Mouse (Mus musculus) olfactory bulb, adult 2 months (tissue): ENCODE results near the gene Sbk1. TPM values are rescaled to one million over a fixed set of nuclear protein-coding genes. Genes with fewer than 3 reads are reported as not detected.

Source experiments
- H3K27ac ChIP-seq: fragments of 200-500 bp; 2 replicates; pipeline ENCODE4 v1.5.1; 2012; ENCODE audit warnings: low read depth, low read length; ENCODE audit not compliant: insufficient read depth
- H3K4me1 ChIP-seq: fragments of 200-500 bp; 2 replicates; pipeline ENCODE4 v1.6.1; 2012; ENCODE audit warnings: low read length; ENCODE audit not compliant: control insufficient read depth, insufficient read depth
- H3K4me3 ChIP-seq: fragments of 200-500 bp; 2 replicates; pipeline ENCODE4 v1.5.1; 2012; ENCODE audit warnings: mild to moderate bottlenecking, low read depth, low read length, moderate library complexity; ENCODE audit not compliant: insufficient read depth
- CTCF ChIP-seq: fragments of 200-500 bp; IDR thresholded peaks from 2 replicates; pipeline ENCODE4 v1.5.1; 2012; ENCODE audit warnings: low read depth, mild to moderate bottlenecking, low read length, moderate library complexity; ENCODE audit not compliant: insufficient read depth
- POLR2A ChIP-seq: fragments of 200-500 bp; IDR thresholded peaks from 2 replicates; pipeline ENCODE4 v1.6.1; 2012; ENCODE audit warnings: mild to moderate bottlenecking, low read depth, low read length, moderate library complexity; ENCODE audit not compliant: insufficient read depth
- WGBS: fragments of 180-500 bp; shearing (Covaris S2); methylation state at CpG from one replicate; pipeline ENCODE4 v1.1.7; 2018; 5-methylcytosine and 5-hydroxymethylcytosine counted together
- polyA plus RNA-seq: library from polyadenylated mRNA; stranded (reverse); fragments of >200 nt; gene quantifications from 2 replicates; pipeline ENCODE4 v1.2.4, GENCODE M21; 2012; ENCODE audit warnings: low replicate concordance; ENCODE audit not compliant: missing spikeins, insufficient read depth, insufficient read length

Gene Sbk1
- not detected in 2 replicates for polyA plus RNA-seq

DNA sequence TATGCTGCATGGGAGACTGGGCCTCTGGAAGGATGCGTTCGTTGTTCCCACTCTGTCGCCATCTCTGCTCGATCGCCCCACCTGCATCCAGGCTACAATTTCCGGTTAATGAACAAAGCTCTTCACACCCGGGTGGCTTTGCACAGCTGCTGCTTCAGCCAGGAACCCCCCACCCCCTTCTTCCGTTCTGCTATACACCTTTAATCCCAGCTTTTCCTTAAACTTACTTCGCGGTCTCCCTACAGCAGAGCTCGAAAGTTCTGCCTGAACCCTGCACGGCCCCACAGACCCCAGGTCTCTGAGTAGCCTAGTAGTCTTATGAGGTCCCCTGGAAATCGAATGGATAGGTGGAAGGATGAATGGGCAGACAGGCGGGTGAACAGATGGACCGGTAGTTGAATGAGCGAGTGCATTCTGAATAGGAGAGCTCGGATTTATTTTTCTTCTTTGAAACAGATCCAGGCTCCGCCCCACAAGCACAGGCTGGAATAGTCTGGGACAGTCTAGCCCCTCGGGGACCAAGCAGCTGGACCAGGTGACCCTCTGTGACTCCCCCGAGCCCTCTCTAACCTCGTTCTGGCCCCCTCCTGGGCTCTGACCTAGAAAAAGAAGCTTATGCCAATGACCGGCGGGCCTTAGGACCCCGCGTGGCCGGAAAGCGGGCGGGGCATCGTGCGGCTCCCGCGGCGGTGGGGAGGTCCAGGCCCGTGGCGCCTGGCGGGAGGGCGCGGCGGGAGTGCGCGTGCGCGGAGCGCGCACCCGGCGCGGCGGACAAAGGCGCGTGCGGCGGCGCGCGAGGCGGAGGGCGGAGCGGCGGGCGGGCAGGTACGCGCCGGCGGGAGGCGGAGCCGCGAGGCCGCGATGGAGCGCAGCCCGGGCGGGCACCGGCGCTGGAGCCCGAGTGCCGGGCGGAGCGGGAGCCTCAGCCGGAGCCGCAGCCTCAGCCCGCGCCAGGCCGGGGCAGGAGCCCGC lies at the start of gene Sbk1:
Gene Sbk1 (plus strand): TSS at position 908 of the 972 bp plus-strand sequence.
- no peak for TF ChIP-seq CTCF
- peak; percentile 42; the same call in 1 of the 2 replicates for TF ChIP-seq POLR2A
- peaks cover 37% of the 10 kb centered on the region for H3K4me1 ChIP-seq
- peak within 1 kb of the TSS; percentile 63 for H3K27ac ChIP-seq
- WGBS = 3% methylated on average over 85 of the region's 85 CpGs
- H3K4me3 ChIP-seq = peak within 1 kb of the TSS; percentile 78

DNA sequence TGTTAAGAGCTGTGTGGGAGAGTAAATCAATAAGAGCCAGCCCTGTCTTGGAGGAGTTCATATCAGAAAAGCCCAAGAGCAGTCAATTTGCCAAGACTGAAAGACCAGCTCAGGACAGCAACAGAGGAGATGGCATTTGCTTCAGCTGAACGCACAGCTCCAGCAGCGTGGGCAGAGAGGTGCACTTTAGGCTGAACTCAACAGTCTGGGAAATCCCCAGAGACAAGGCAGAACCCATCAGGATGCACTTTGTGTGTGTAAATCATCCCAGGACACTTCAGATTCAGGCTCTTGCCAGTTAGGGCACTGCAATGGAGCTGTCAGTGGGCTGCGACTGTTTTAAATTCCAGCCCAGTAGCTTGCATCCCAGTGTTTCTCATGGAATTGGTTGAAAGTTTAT lies 49.7 kb upstream of the Sbk1 start:
- 75% methylated on average over 3 of the region's 3 CpGs for WGBS
- TF ChIP-seq POLR2A = no peak
- TF ChIP-seq CTCF = no peak

DNA sequence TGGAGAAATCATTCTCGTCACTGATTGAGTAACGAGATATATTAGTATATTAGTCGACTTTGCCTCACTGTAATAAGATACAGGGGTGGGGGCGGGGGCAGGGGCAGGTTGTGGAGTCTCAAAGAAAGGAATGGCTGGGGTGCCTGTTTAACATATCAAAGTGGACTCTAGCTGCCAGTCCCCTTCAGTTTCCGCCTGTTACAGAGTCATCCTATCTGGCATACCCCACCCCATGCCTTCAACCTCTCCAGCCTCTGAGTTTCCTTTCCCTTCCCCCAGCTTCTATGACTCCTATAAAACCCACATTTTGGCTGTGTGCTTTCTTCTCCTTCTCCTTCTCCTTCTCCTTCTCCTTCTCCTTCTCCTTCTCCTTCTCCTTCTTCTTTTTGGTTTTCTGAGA lies 46.3 kb upstream of the Sbk1 start:
- 38% methylated on average over 5 of the region's 5 CpGs for WGBS
- H3K27ac ChIP-seq = no peak overlapping the region
- no peaks in the 10 kb centered on the region for H3K4me1 ChIP-seq
- TF ChIP-seq POLR2A (no peak), CTCF (no peak)
- no peak overlapping the region for H3K4me3 ChIP-seq

More for the DNA sequence above, 49.7 kb upstream of the Sbk1 start:
- Histone ChIP-seq H3K4me3 (no peak overlapping the region), H3K27ac (no peak overlapping the region), H3K4me1 (no peaks in the 10 kb centered on the region)

DNA sequence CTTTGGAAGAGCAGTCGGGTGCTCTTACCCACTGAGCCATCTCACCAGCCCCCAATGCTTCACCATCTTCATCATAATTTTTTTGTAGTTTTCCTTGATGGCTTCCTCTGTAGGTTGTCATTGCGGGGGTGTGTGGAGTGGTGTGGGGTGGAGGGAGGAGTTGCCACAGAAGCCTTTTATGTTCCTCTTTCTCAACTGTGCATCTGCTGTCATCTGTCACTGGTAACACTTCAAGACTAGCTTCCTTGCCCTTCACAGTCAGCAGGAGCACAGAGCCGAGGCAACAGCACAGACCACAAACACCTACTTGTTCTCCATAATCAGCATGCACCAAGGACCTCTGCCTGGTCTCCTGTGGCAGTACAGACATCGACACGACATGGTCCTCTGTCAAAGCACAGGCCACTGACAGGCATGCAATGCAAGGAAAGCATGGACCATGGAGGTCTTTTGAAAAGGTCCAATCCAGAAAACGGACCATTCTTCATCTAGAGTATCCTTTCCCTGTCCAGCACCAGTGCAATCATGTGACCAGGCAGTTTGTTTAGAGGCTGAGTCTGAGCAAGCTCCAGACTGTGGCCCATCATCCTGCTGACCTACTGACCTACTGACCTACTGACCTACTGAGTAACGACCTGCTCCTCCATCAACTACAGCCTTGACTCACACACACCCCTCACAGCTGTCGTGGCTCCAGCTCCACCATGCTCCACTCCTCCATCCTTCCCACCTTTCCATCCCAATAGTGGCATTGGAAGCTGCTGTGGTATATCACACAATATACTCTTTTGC lies 41.9 kb upstream of the Sbk1 start:
- TF ChIP-seq POLR2A (no peak), CTCF (no peak)

DNA sequence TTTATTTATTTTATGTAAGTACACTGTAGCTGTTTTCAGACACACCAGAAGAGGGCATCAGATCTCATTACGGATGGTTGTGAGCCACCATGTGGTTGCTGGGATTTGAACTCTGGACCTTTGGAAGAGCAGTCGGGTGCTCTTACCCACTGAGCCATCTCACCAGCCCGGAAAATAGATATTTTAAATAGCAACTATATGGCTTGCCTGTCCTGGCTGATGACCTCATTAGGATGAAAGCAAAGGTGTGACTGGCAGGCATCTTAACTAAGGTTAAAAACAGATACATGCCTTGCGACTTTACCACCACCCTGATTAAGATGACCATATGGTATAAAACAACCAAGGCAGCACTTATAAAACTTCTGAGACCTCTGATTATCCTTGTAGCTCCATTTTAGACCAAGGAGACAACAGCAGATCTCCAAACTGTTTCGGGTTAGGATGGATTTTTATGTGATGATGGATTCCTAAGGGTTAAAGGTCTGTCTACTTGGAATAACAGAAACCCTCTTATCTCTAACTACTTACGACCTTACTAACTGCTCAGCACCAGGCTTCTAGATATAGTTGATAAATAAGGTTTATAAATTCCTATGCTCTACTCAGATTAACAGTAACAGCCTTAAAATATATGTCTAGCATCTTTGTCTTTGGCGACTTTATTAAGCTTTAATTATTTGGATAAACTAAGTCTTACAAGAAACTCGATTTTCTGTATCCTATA lies 39.9 kb upstream of the Sbk1 start:
- Histone ChIP-seq H3K4me1 (peaks cover 6% of the 10 kb centered on the region; the same call in 1 of the 2 replicates), H3K4me3 (no peak overlapping the region), H3K27ac (no peak overlapping the region)
- 86% methylated on average over 8 of the region's 8 CpGs for WGBS
- TF ChIP-seq POLR2A = no peak
- TF ChIP-seq CTCF = no peak

More for the DNA sequence above, 41.9 kb upstream of the Sbk1 start:
- WGBS = 80% methylated on average over 8 of the region's 8 CpGs
- no peak overlapping the region for H3K27ac ChIP-seq
- no peak overlapping the region for H3K4me3 ChIP-seq
- no peaks in the 10 kb centered on the region for H3K4me1 ChIP-seq

DNA sequence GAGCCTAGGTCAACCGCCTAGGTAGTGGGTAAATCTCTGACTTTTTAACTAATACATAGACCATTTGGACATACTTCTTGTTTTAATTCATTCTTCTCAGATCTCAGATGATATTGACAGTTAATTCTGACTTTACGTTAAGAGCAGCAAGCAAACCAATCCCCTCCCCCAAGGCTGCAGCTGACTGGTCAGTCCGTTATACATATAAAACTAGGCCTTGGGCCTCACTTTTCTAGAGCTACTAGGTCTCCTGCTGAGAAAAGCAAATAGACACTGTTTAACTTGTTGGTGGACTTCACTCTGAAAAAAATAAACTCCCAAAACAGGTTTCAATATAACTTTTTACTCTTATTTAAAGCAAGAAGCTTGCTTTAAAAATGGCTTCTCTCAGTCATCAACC lies 37.8 kb upstream of the Sbk1 start:
- no peak overlapping the region for H3K4me3 ChIP-seq
- no peak overlapping the region for H3K27ac ChIP-seq
- WGBS = 94% methylated on average over 3 of the region's 3 CpGs
- H3K4me1 ChIP-seq = peaks cover 6% of the 10 kb centered on the region; the same call in 1 of the 2 replicates
- TF ChIP-seq CTCF (no peak), POLR2A (no peak)

DNA sequence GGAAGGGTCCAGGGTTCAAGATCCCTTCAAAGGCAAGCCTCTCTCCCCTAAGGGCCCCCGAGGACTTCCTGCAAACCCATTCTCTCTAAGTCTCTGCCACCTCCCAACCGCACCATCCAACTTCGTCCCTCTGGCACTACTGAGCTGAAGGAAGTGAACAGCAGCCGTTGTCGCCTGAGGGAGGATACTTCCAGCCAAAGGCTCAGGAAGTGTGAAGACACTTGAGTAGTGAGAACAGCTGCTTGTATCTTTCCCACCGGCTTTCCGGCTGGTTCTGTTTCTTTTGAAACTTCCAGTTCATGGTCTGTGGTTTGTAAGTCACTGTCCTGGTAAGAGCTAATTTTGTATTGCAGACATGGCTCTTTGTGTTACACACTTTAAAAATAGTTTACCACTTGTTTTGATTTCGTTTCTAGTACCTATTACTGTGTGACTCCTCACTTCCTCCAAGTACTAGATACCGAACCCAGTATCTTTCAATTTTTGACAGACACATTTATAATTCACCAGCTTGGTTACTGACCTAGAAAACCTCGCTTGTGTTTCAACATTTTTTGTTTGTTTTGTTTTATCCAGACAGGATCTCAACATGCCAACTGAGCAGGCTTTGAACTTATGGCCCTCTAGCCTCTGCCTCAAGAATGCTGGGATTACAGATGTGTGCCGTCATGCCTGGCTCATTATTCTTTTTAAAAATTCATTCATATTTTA lies 36.2 kb upstream of the Sbk1 start:
- TF ChIP-seq POLR2A = no peak
- no peak for TF ChIP-seq CTCF
- H3K27ac ChIP-seq = no peak overlapping the region
- WGBS = 60% methylated on average over 11 of the region's 11 CpGs
- no peak overlapping the region for H3K4me3 ChIP-seq
- peaks cover 6% of the 10 kb centered on the region; the same call in 1 of the 2 replicates for H3K4me1 ChIP-seq

DNA sequence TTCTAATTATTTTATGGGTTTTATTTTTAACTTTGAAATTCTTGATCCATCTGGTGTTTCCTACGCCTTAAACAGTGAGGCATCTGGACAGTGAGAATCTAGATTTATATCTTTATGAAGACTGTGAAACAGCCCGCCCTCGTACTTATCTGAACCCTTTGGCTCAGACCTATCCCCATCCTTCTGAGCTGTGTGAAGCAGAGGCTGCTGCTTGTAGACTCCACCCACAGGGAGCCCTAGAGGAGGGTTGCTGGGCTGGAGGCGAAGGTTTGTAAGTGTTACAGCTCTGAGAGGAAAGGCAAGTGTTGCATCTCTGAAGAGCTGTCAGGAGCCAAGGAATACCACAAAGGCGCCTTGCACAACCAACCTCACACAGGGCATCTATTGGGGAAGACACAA lies 35.6 kb upstream of the Sbk1 start:
- 82% methylated on average over 5 of the region's 5 CpGs for WGBS

More for the DNA sequence above, 35.6 kb upstream of the Sbk1 start:
- peaks cover 6% of the 10 kb centered on the region; the same call in 1 of the 2 replicates for H3K4me1 ChIP-seq
- no peak overlapping the region for H3K4me3 ChIP-seq
- H3K27ac ChIP-seq = no peak overlapping the region
- TF ChIP-seq POLR2A = no peak
- no peak for TF ChIP-seq CTCF
